Mouse (Mus musculus): ENCODE measurements at regions not wholly inside any gene's neighbourhood (a gene's known extent, or its start where the extent isn't known, plus 50 kb on each side); places are given as distances from the start of the nearest gene placed in this dataset.

- TF ChIP-seq POLR2A (IDR thresholded peaks at IDR 0.05; ENCODE audit: borderline replicate concordance, insufficient read depth, low read length): no peak
- no peak for TF ChIP-seq CTCF (IDR thresholded peaks at IDR 0.05; ENCODE audit: borderline replicate concordance, insufficient read depth, low read depth, low read length)
These were observed 997.4 kb downstream of the 4930447A16Rik start for GRCm38 (mm10) chr15:38422741-38423140.
